Mouse (Mus musculus): Measurements from ENCODE around the gene Gse1. TPM values are rescaled to one million over a fixed set of nuclear protein-coding genes. Genes with fewer than 3 reads are reported as not detected.

The Gse1 gene
- polyA plus RNA-seq, 1 experiment from 2014 or later, result 17.8 TPM

DNA sequence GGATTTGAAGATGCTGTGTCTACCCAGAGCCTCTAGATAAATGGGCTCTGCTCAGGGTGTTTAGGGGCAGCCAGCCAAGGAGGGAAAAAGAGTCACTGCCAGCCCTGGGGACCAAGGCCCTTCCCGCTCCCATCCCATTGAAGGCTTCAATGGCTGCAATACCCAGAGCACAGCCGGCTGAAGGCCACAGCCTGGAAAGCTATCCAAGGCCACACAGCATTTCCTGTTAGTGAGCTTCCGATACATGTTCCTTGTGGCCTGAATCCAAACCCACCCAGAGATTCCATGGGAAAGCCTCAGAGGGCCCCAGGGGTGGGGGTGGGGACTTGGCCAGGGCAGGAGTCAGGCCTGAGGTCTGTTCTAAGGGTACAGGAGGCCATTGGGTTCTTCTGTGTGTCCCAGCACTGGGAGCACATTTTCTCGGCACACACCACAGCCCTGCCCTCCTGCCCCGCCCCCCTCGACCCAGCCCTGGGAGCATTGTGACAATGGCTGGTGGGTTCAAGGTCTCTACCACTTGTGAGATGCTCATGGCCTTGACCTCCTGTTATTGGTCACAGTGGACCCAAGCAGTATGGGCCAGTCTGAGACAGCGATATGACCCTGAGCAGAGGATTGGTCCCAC, 23.4 kb upstream of the Gse1 start:
- Histone ChIP-seq H3K36me3 (ENCODE audit: control insufficient read depth, insufficient read depth, low read length) (no peaks in the 10 kb centered on the region), H3K27ac (ENCODE audit: low read depth, low read length) (no peak overlapping the region), H3K4me2 (replicated peaks; ENCODE audit: low read depth, low read length) (no peak overlapping the region), H3K9ac (ENCODE audit: low read depth, low read length) (no peak overlapping the region), H3K4me1 (replicated peaks; ENCODE audit: control insufficient read depth, insufficient read depth, low read length) (no peaks in the 10 kb centered on the region; the same call in 1 of the 2 replicates), H3K9me3 (ENCODE audit: control insufficient read depth, low read length) (no peaks in the 10 kb centered on the region), H3K27me3 (ENCODE audit: control insufficient read depth, insufficient read depth, low read length) (no peaks in the 10 kb centered on the region), H3K4me3 (ENCODE audit: low read depth, low read length) (no peak overlapping the region)
- no peak for ATAC-seq (ENCODE audit: low FRiP score)
- 85% methylated on average over 7 of the region's 7 CpGs for whole genome bisulfite sequencing
- no peak for DNase-seq (ENCODE audit: low spot score)

- H3K9me3 ChIP-seq (ENCODE audit: control insufficient read depth, low read length), result no peaks in the 10 kb centered on the region
- H3K27ac ChIP-seq (ENCODE audit: low read depth, low read length), result no peak overlapping the region
- 87% methylated on average over 9 of the region's 9 CpGs for WGBS
- no peak overlapping the region for H3K4me2 ChIP-seq (replicated peaks; ENCODE audit: low read depth, low read length)
- no peak overlapping the region for H3K4me3 ChIP-seq (ENCODE audit: low read depth, low read length)
- H3K4me1 ChIP-seq (replicated peaks; ENCODE audit: control insufficient read depth, insufficient read depth, low read length), result peaks cover 4% of the 10 kb centered on the region; the same call in 1 of the 2 replicates
- no peak for DNase-seq (ENCODE audit: low spot score)
- no peak overlapping the region for H3K9ac ChIP-seq (ENCODE audit: low read depth, low read length)
- no peak for ATAC-seq (ENCODE audit: low FRiP score)
- H3K36me3 ChIP-seq (ENCODE audit: control insufficient read depth, insufficient read depth, low read length), result no peaks in the 10 kb centered on the region
- no peaks in the 10 kb centered on the region for H3K27me3 ChIP-seq (ENCODE audit: control insufficient read depth, insufficient read depth, low read length)
Measured at GRCm38 (mm10) chr8:120205916-120206315, 22.3 kb upstream of the Gse1 start.

- H3K9ac ChIP-seq (ENCODE audit: low read depth, low read length), result no peak overlapping the region
- no peak overlapping the region for H3K4me3 ChIP-seq (ENCODE audit: low read depth, low read length)
- no peaks in the 10 kb centered on the region for H3K36me3 ChIP-seq (ENCODE audit: control insufficient read depth, insufficient read depth, low read length)
- peaks cover 4% of the 10 kb centered on the region for H3K4me1 ChIP-seq (replicated peaks; ENCODE audit: control insufficient read depth, insufficient read depth, low read length)
- H3K27ac ChIP-seq (ENCODE audit: low read depth, low read length), result no peak overlapping the region
- DNase-seq (ENCODE audit: low spot score) (no peak), ATAC-seq (ENCODE audit: low FRiP score) (no peak)
- no peaks in the 10 kb centered on the region for H3K9me3 ChIP-seq (ENCODE audit: control insufficient read depth, low read length)
- 82% methylated on average over 8 of the region's 8 CpGs for WGBS
- H3K4me2 ChIP-seq (replicated peaks; ENCODE audit: low read depth, low read length), result no peak overlapping the region
- H3K27me3 ChIP-seq (ENCODE audit: control insufficient read depth, insufficient read depth, low read length), result no peaks in the 10 kb centered on the region
Measured at GRCm38 (mm10) chr8:120207364-120207763, 20.9 kb upstream of the Gse1 start.

DNA sequence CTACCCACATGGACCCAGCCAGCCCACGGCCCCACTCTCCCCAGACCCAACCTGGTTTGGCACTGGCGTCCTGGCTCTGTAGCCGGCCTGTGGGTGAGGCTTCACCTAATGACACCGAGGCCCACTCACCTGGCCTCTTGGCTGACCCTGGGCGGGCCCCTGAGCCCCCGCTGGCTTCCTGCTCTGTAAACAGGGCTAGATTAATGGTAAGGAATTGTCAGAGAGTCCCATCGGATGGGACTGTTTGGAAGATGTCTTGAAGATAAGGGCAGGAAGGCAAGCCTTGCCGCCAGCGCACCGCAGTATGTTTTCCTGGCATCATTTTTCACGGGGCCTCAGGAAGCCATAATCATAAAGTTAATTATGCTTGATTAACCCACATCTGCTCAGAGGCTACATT, 20.1 kb upstream of the Gse1 start:
- Histone ChIP-seq H3K4me2 (replicated peaks; ENCODE audit: low read depth, low read length) (no peak overlapping the region), H3K27ac (ENCODE audit: low read depth, low read length) (no peak overlapping the region), H3K9me3 (ENCODE audit: control insufficient read depth, low read length) (no peaks in the 10 kb centered on the region), H3K4me1 (replicated peaks; ENCODE audit: control insufficient read depth, insufficient read depth, low read length) (peaks cover 4% of the 10 kb centered on the region), H3K27me3 (ENCODE audit: control insufficient read depth, insufficient read depth, low read length) (no peaks in the 10 kb centered on the region), H3K4me3 (ENCODE audit: low read depth, low read length) (no peak overlapping the region), H3K36me3 (ENCODE audit: control insufficient read depth, insufficient read depth, low read length) (no peaks in the 10 kb centered on the region), H3K9ac (ENCODE audit: low read depth, low read length) (no peak overlapping the region)
- DNase-seq (ENCODE audit: low spot score) (no peak), ATAC-seq (ENCODE audit: low FRiP score) (no peak)
- 70% methylated on average over 11 of the region's 11 CpGs for WGBS

DNA sequence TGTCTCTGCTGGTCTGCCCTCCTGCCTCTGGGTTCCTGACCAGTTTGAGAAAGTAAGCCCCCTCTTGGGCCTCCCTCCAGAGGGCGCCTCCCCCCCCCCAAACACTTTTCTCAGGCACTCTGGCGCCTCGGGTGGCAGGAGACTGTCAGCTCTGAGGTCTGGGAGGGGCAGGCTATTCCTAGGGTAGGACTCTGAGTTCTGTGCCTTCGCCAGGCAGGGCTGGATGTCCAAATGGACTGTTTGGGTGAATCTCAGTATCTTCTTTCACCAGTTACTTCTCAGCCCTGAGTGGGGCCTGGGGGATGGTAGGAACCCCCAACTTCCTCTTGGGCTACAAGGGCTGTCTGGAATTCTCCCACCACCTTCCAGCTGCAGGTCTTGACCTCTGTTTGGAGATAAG, 16.9 kb upstream of the Gse1 start:
- DNase-seq (ENCODE audit: low spot score) (peak; percentile 42), ATAC-seq (ENCODE audit: low FRiP score) (0 out of 2 replicates have a peak, but pooled peaks have one; percentile 33)
- no peaks in the 10 kb centered on the region for H3K9me3 ChIP-seq (ENCODE audit: control insufficient read depth, low read length)
- no peak overlapping the region for H3K27ac ChIP-seq (ENCODE audit: low read depth, low read length)
- H3K4me3 ChIP-seq (ENCODE audit: low read depth, low read length), result no peak overlapping the region
- 10% methylated on average over 4 of the region's 4 CpGs for WGBS
- no peaks in the 10 kb centered on the region for H3K27me3 ChIP-seq (ENCODE audit: control insufficient read depth, insufficient read depth, low read length)
- H3K36me3 ChIP-seq (ENCODE audit: control insufficient read depth, insufficient read depth, low read length), result no peaks in the 10 kb centered on the region
- no peak overlapping the region for H3K4me2 ChIP-seq (replicated peaks; ENCODE audit: low read depth, low read length)
- no peak overlapping the region for H3K9ac ChIP-seq (ENCODE audit: low read depth, low read length)
- peaks cover 7% of the 10 kb centered on the region for H3K4me1 ChIP-seq (replicated peaks; ENCODE audit: control insufficient read depth, insufficient read depth, low read length)

DNA sequence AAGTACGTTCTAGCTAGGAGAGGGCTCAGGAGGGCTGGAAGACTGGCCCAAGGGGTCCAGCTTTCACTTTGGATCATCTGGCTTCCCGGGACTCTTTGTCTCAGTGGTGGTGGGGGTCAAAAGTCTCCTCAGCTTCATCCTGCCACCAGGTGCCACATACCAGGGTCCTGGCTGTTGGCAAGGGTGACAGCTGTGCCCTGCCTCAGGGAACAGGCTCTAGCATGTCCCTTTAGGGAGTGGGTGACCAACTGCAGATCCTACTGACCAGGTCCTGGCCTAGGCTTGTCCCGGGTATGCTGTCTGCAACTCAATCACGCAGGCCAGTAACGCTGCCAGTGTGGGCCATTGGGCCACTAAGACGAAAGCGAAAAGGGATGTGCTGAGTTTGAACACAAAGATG, 15.7 kb upstream of the Gse1 start:
- Histone ChIP-seq H3K27me3 (ENCODE audit: control insufficient read depth, insufficient read depth, low read length) (no peaks in the 10 kb centered on the region), H3K27ac (ENCODE audit: low read depth, low read length) (no peak overlapping the region)
- WGBS, result 89% methylated on average over 7 of the region's 7 CpGs

GRCm38 (mm10) chr8:120213229-120213628, 15.0 kb upstream of the Gse1 start:
- H3K4me2 ChIP-seq (replicated peaks; ENCODE audit: low read depth, low read length), result no peak overlapping the region
- no peaks in the 10 kb centered on the region for H3K9me3 ChIP-seq (ENCODE audit: control insufficient read depth, low read length)
- no peak overlapping the region for H3K9ac ChIP-seq (ENCODE audit: low read depth, low read length)
- no peak for ATAC-seq (ENCODE audit: low FRiP score)
- no peaks in the 10 kb centered on the region for H3K36me3 ChIP-seq (ENCODE audit: control insufficient read depth, insufficient read depth, low read length)
- H3K4me3 ChIP-seq (ENCODE audit: low read depth, low read length), result no peak overlapping the region
- 92% methylated on average over 3 of the region's 3 CpGs for WGBS
- DNase-seq (ENCODE audit: low spot score), result no peak
- H3K27ac ChIP-seq (ENCODE audit: low read depth, low read length), result no peak overlapping the region
- H3K27me3 ChIP-seq (ENCODE audit: control insufficient read depth, insufficient read depth, low read length), result no peaks in the 10 kb centered on the region
- peaks cover 14% of the 10 kb centered on the region for H3K4me1 ChIP-seq (replicated peaks; ENCODE audit: control insufficient read depth, insufficient read depth, low read length)

More for the DNA sequence above, 15.7 kb upstream of the Gse1 start:
- H3K4me3 ChIP-seq (ENCODE audit: low read depth, low read length), result no peak overlapping the region
- H3K4me1 ChIP-seq (replicated peaks; ENCODE audit: control insufficient read depth, insufficient read depth, low read length), result peaks cover 13% of the 10 kb centered on the region
- H3K4me2 ChIP-seq (replicated peaks; ENCODE audit: low read depth, low read length), result no peak overlapping the region
- no peaks in the 10 kb centered on the region for H3K9me3 ChIP-seq (ENCODE audit: control insufficient read depth, low read length)
- H3K9ac ChIP-seq (ENCODE audit: low read depth, low read length), result no peak overlapping the region
- ATAC-seq (ENCODE audit: low FRiP score) (no peak), DNase-seq (ENCODE audit: low spot score) (no peak)
- H3K36me3 ChIP-seq (ENCODE audit: control insufficient read depth, insufficient read depth, low read length), result no peaks in the 10 kb centered on the region

DNA sequence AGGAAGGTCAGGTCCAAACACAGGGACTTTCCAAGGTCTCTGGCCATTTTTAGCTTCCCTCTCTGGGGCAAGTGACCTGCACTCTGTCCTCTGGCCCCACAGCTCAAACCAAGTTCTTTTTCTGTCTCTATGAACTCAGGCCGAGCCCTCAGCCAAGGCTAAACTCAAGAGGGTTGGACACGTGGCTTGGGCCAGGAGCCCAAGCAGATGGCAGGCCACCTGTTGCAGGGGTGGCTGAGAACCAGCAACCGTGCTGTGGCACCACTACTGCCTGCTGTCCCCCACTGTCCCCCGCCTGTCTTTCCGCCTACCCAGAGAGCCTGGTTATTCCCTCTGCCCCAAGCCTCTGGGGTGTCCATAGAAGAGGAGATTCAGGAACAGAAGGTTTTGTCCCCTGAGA, 14.3 kb upstream of the Gse1 start:
- H3K4me1 ChIP-seq (replicated peaks; ENCODE audit: control insufficient read depth, insufficient read depth, low read length), result peaks cover 14% of the 10 kb centered on the region

DNA sequence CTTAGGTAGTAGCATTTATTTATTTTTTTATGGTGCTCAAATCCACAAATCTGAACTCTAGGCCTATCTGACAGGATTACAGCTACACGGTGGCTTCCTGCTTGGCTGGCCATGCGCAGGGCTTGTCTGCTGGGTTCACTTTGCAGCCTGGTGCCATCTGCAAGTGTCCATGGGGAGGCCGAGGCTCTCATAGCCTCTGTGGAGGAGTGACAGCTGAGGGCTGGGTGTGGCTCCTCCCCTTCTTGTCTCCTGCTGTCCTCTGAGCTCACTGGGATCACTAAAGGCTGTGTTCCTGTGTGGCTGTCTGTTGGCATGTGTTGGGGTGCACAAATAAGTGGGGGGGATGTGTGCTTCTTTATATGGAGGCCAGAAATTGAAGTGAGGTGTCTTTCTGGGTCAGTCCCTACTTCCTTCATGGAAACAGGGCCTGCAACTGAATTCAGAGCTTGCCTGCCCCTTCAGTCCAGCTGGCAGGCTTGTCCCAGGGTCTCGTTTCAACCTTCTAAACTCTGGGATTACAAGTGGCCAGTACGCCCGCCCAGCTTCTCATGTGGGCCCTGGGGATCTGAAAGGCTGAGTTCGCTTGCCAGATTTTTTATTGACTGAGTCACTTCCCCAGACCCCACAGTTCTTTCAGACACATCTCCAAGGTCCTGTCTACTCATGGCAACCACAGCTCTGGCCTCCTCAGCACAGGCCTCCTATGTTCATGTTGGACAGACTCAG, 12.7 kb upstream of the Gse1 start:
- H3K27me3 ChIP-seq (ENCODE audit: control insufficient read depth, insufficient read depth, low read length), result no peaks in the 10 kb centered on the region
- H3K36me3 ChIP-seq (ENCODE audit: control insufficient read depth, insufficient read depth, low read length), result no peaks in the 10 kb centered on the region
- peaks cover 12% of the 10 kb centered on the region for H3K4me1 ChIP-seq (replicated peaks; ENCODE audit: control insufficient read depth, insufficient read depth, low read length)
- no peak overlapping the region for H3K4me2 ChIP-seq (replicated peaks; ENCODE audit: low read depth, low read length)
- H3K9ac ChIP-seq (ENCODE audit: low read depth, low read length), result no peak overlapping the region
- H3K4me3 ChIP-seq (ENCODE audit: low read depth, low read length), result no peak overlapping the region
- 43% methylated on average over 7 of the region's 7 CpGs for WGBS
- peak; percentile 53 for ATAC-seq (ENCODE audit: low FRiP score)
- peak; percentile 43 for DNase-seq (ENCODE audit: low spot score)
- no peaks in the 10 kb centered on the region for H3K9me3 ChIP-seq (ENCODE audit: control insufficient read depth, low read length)
- peak overlapping the region; percentile 62 for H3K27ac ChIP-seq (ENCODE audit: low read depth, low read length)

More for the DNA sequence above, 14.3 kb upstream of the Gse1 start:
- Histone ChIP-seq H3K4me3 (ENCODE audit: low read depth, low read length) (no peak overlapping the region), H3K36me3 (ENCODE audit: control insufficient read depth, insufficient read depth, low read length) (no peaks in the 10 kb centered on the region), H3K4me2 (replicated peaks; ENCODE audit: low read depth, low read length) (no peak overlapping the region), H3K27ac (ENCODE audit: low read depth, low read length) (no peak overlapping the region), H3K27me3 (ENCODE audit: control insufficient read depth, insufficient read depth, low read length) (no peaks in the 10 kb centered on the region), H3K9me3 (ENCODE audit: control insufficient read depth, low read length) (no peaks in the 10 kb centered on the region), H3K9ac (ENCODE audit: low read depth, low read length) (no peak overlapping the region)
- DNase-seq (ENCODE audit: low spot score), result no peak
- ATAC-seq (ENCODE audit: low FRiP score), result no peak
- whole genome bisulfite sequencing, result 63% methylated on average over 5 of the region's 5 CpGs

All from hindbrain, embryonic 11.5 days (tissue).